In genomic region chr9:124019887-124020286, GRCm38 (mm10) we compare ENCODE assay signal across 40 mouse cellular contexts. TPM values are rescaled to one million over a fixed set of nuclear protein-coding genes. Genes with fewer than 3 reads are reported as not detected.
DNase-seq lines count a peak whose midpoint lies in the region; ATAC-seq and TF ChIP-seq lines count a peak whose summit lies in the region.
"Had no signal": no experiment of that assay in that cellular context is flagged by ENCODE, and none has a peak within 500 bp of the region (broad histone marks: within the 10 kb centered on the region; RNA-seq: fewer than 3 reads in every experiment).

No protein-coding gene starts in this region.

- no peak for TF ChIP-seq CTCF in stomach, postnatal 0 days (IDR thresholded peaks at IDR 0.05; ENCODE audit: low read depth)
- no peak for TF ChIP-seq CTCF in layer of hippocampus, adult 2 months (conservative IDR thresholded peaks at IDR 0.05)

- no peak overlapping the region for H3K9ac ChIP-seq in stomach, postnatal 0 days (ENCODE audit: low read length)
- H3K9ac ChIP-seq: embryonic facial prominence, embryonic 13.5 days; forebrain, embryonic 15.5 days; heart, embryonic 12.5 days; hindbrain, embryonic 12.5 days; limb, embryonic 13.5 days; liver, embryonic 13.5 days; neural tube, embryonic 12.5 days had no signal

- H3K4me2 ChIP-seq in stomach, postnatal 0 days (replicated peaks; ENCODE audit: low read depth) = no peak overlapping the region
- H3K4me2 ChIP-seq: embryonic facial prominence, embryonic 13.5 days; forebrain, embryonic 15.5 days; heart, embryonic 12.5 days; hindbrain, embryonic 12.5 days; limb, embryonic 13.5 days; liver, embryonic 13.5 days; neural tube, embryonic 12.5 days had no signal

- no peaks in the 10 kb centered on the region for H3K9me3 ChIP-seq in heart, embryonic 10.5 days
- H3K9me3 ChIP-seq in stomach, postnatal 0 days (ENCODE audit: control insufficient read depth, low read length) = no peaks in the 10 kb centered on the region
- H3K9me3 ChIP-seq: embryonic facial prominence, embryonic 13.5 days; forebrain, embryonic 10.5 days; forebrain, embryonic 15.5 days; heart, embryonic 12.5 days; hindbrain, embryonic 12.5 days; limb, embryonic 13.5 days; liver, embryonic 13.5 days; midbrain, embryonic 10.5 days; neural tube, embryonic 12.5 days had no signal

- no peaks in the 10 kb centered on the region for H3K4me1 ChIP-seq in heart, embryonic 10.5 days
- H3K4me1 ChIP-seq in stomach, postnatal 0 days (replicated peaks; ENCODE audit: control insufficient read depth, insufficient read depth) = no peaks in the 10 kb centered on the region
- H3K4me1 ChIP-seq: embryonic facial prominence, embryonic 13.5 days; forebrain, embryonic 10.5 days; forebrain, embryonic 15.5 days; heart, embryonic 12.5 days; hindbrain, embryonic 12.5 days; limb, embryonic 13.5 days; midbrain, embryonic 10.5 days; neural tube, embryonic 12.5 days had no signal

- ATAC-seq in stomach, postnatal 0 days (ENCODE audit: low FRiP score, low TSS enrichment) = no peak
- ATAC-seq: forebrain, embryonic 15.5 days; intestine, postnatal 0 days; midbrain, embryonic 16.5 days; Patski had no signal

- no peaks in the 10 kb centered on the region for H3K36me3 ChIP-seq in heart, embryonic 10.5 days
- H3K36me3 ChIP-seq in macrophage (ENCODE audit: inconsistent target) = no peaks in the 10 kb centered on the region
- no peaks in the 10 kb centered on the region for H3K36me3 ChIP-seq in stomach, postnatal 0 days (ENCODE audit: control insufficient read depth, insufficient read depth, low read length)
- H3K36me3 ChIP-seq: embryonic facial prominence, embryonic 13.5 days; forebrain, embryonic 10.5 days; forebrain, embryonic 15.5 days; heart, embryonic 12.5 days; hindbrain, embryonic 12.5 days; limb, embryonic 13.5 days; liver, embryonic 13.5 days; midbrain, embryonic 10.5 days; neural tube, embryonic 12.5 days had no signal

- WGBS in heart, embryonic 10.5 days = 69% methylated on average over 3 of the region's 3 CpGs
- WGBS in macrophage (ENCODE audit: missing documents) = 14% methylated on average over 3 of the region's 3 CpGs
- 82% methylated on average over 3 of the region's 3 CpGs for WGBS in stomach, postnatal 0 days

- H3K79me2 ChIP-seq in macrophage (ENCODE audit: inconsistent target) = no peaks in the 10 kb centered on the region

- no peak overlapping the region for H3K27ac ChIP-seq in heart, embryonic 10.5 days
- H3K27ac ChIP-seq in macrophage = peak overlapping the region; percentile 97
- no peak overlapping the region for H3K27ac ChIP-seq in stomach, postnatal 0 days (replicated peaks)
- no peak overlapping the region for H3K27ac ChIP-seq in layer of hippocampus, adult 2 months
- H3K27ac ChIP-seq: embryonic facial prominence, embryonic 13.5 days; forebrain, embryonic 10.5 days; forebrain, embryonic 15.5 days; gastrocnemius, adult 2 months; hindbrain, embryonic 12.5 days; left cerebral cortex, adult 2 months; limb, embryonic 13.5 days; liver, embryonic 13.5 days; midbrain, embryonic 10.5 days; neural tube, embryonic 12.5 days had no signal

- DNase-seq in heart, adult 9 months (ENCODE audit: low spot score in 2 of 2) = peak; percentile 29 to 33
- no peak for DNase-seq in heart, embryonic 10.5 days (ENCODE audit: low spot score)
- peak; percentile 46 for DNase-seq in 416B (ENCODE audit: low read depth)
- DNase-seq in MEL-GATA-1-ER (ENCODE audit: extremely low read depth, low read depth) = peak; percentile 97
- no peak for DNase-seq in adrenal gland, postnatal 14 days
- no peak for DNase-seq in stomach, postnatal 0 days (ENCODE audit: low spot score)
- DNase-seq in layer of hippocampus, adult 2 months (ENCODE audit: low spot score in 2 of 2) = no peak
- DNase-seq: adrenal gland, postnatal 10 days; B cell, adult 2 months; cerebellum, adult 11-12 months; cerebellum, adult 9-11 months; gastrocnemius, adult 2 months; gastrocnemius, postnatal 36 days; kidney, postnatal 25 days; liver, embryonic 13.5 days; lung, adult 18-20 months; lung, postnatal 10 days; right cerebral cortex, postnatal 4 days had no signal

- H3K4me3 ChIP-seq in heart, embryonic 10.5 days = no peak overlapping the region
- no peak overlapping the region for H3K4me3 ChIP-seq in macrophage (ENCODE audit: inconsistent target)
- H3K4me3 ChIP-seq in stomach, postnatal 0 days (ENCODE audit: low read depth, low read length) = no peak overlapping the region
- H3K4me3 ChIP-seq in layer of hippocampus, adult 2 months = no peak overlapping the region
- H3K4me3 ChIP-seq: embryonic facial prominence, embryonic 13.5 days; forebrain, embryonic 10.5 days; forebrain, embryonic 15.5 days; gastrocnemius, adult 2 months; heart, embryonic 12.5 days; hindbrain, embryonic 12.5 days; left cerebral cortex, adult 2 months; limb, embryonic 13.5 days; liver, embryonic 13.5 days; midbrain, embryonic 10.5 days; myocyte; neural tube, embryonic 12.5 days had no signal

- no peak for TF ChIP-seq EP300 in stomach, postnatal 0 days (optimal IDR thresholded peaks at IDR 0.05)

- H3K27me3 ChIP-seq in heart, embryonic 10.5 days (ENCODE audit: insufficient read depth, poor library complexity, severe bottlenecking) = no peaks in the 10 kb centered on the region
- no peaks in the 10 kb centered on the region for H3K27me3 ChIP-seq in stomach, postnatal 0 days (ENCODE audit: control insufficient read depth, insufficient read depth, low read length)
- H3K27me3 ChIP-seq: CH12.LX; embryonic facial prominence, embryonic 13.5 days; forebrain, embryonic 15.5 days; heart, embryonic 12.5 days; hindbrain, embryonic 12.5 days; limb, embryonic 13.5 days; liver, embryonic 13.5 days; neural tube, embryonic 12.5 days had no signal

RNA-seq across cellular contexts. Expression of gene Ccr3, which starts 1.9 kb away (rescaled TPM):
- polyA plus RNA-seq in heart, embryonic 10.5 days (2016; fragmentation: Nextera tagmentation; extraction: Ambion mirVana) = 0.06 TPM in 1 of 2 replicates, not detected in the other
- 10 to 100 TPM in 2 of 26 experiments, 1 to 10 TPM in 18, under 1 TPM in 6; 0.50 to 23.6 (median 2.3) TPM for total RNA-seq in macrophage (2018; cell fraction: chromatin; rRNA removed)
- 10 to 100 TPM in 4 of 26 experiments, 1 to 10 TPM in 20, under 1 TPM in 2; 0.97 to 19.4 (median 2.7) TPM for total RNA-seq in macrophage (2018; cell fraction: cytosol; rRNA removed)
- total RNA-seq in macrophage (2018; cell fraction: nucleus; rRNA removed) = 10 to 100 TPM in 6 of 26 experiments, 1 to 10 TPM in 19, under 1 TPM in 1; 0.72 to 17.5 (median 4.5) TPM
- polyA plus RNA-seq in macrophage (2018) = 4.1 to 30.2 TPM (median 6.8 TPM) in 3 replicates
- 0.33 TPM in 1 of 2 replicates, not detected in the other for total RNA-seq in adrenal gland, postnatal 14 days (2021)
- polyA plus RNA-seq in stomach, postnatal 0 days (2015; fragmentation: Nextera tagmentation; extraction: Ambion mirVana) = 0.02 and 0.04 TPM in 2 replicates
- not detected for total RNA-seq in layer of hippocampus, adult 2 months (2021)
- total RNA-seq: ES-E14; gastrocnemius, adult 2 months; gastrocnemius, postnatal 36 days; layer of hippocampus, adult 18-20 months; layer of hippocampus, postnatal 14 days; left cerebral cortex, adult 2 months; left cerebral cortex, postnatal 36 days had no signal
- polyA plus RNA-seq: forebrain, embryonic 10.5 days; forebrain, embryonic 15.5 days; heart, postnatal 0 days; hindbrain, embryonic 12.5 days; kidney, embryonic 14.5 days; midbrain, embryonic 10.5 days; midbrain, embryonic 16.5 days; myocyte; neural tube, embryonic 12.5 days; Patski had no signal

RNA-seq across cellular contexts. Expression of gene Ccr1l1, which starts 41.7 kb away (rescaled TPM):
- polyA plus RNA-seq in heart, embryonic 10.5 days (2016; fragmentation: Nextera tagmentation; extraction: Ambion mirVana) = 0.12 TPM in 1 of 2 replicates, not detected in the other
- 1 to 10 TPM in 20 of 26 experiments, under 1 TPM in 2, not detected in 4; 0.77 to 3.9 (median 1.5) TPM for total RNA-seq in macrophage (2018; cell fraction: chromatin; rRNA removed)
- 1 to 10 TPM in 4 of 26 experiments, under 1 TPM in 22; 0.24 to 1.5 (median 0.67) TPM for total RNA-seq in macrophage (2018; cell fraction: cytosol; rRNA removed)
- 1 to 10 TPM in 23 of 26 experiments, under 1 TPM in 3; 0.79 to 4.5 (median 2.0) TPM for total RNA-seq in macrophage (2018; cell fraction: nucleus; rRNA removed)
- polyA plus RNA-seq in macrophage (2018) = 0.27 to 1.4 TPM (median 1.0 TPM) in 3 replicates
- total RNA-seq in adrenal gland, postnatal 14 days (2021) = not detected in 2 replicates
- not detected in 2 replicates for polyA plus RNA-seq in stomach, postnatal 0 days (2015; fragmentation: Nextera tagmentation; extraction: Ambion mirVana)
- total RNA-seq in layer of hippocampus, adult 2 months (2021) = not detected
- total RNA-seq: adrenal gland, postnatal 10 days; ES-E14; gastrocnemius, adult 2 months; gastrocnemius, postnatal 36 days; layer of hippocampus, adult 18-20 months; layer of hippocampus, postnatal 14 days; left cerebral cortex, adult 2 months; left cerebral cortex, postnatal 36 days had no signal
- polyA plus RNA-seq: embryonic facial prominence, embryonic 13.5 days; forebrain, embryonic 10.5 days; forebrain, embryonic 15.5 days; heart, embryonic 12.5 days; heart, postnatal 0 days; hindbrain, embryonic 12.5 days; intestine, postnatal 0 days; kidney, embryonic 14.5 days; limb, embryonic 13.5 days; liver, embryonic 13.5 days; midbrain, embryonic 10.5 days; midbrain, embryonic 16.5 days; myocyte; neural tube, embryonic 12.5 days; Patski; stomach, embryonic 14.5 days had no signal

RNA-seq across cellular contexts. Expression of gene Ccr1, which starts 51.4 kb away (rescaled TPM):
- 0.07 and 0.35 TPM in 2 replicates for polyA plus RNA-seq in heart, embryonic 10.5 days (2016; fragmentation: Nextera tagmentation; extraction: Ambion mirVana)
- 100 to 1,000 TPM in 1 of 26 experiments, 10 to 100 TPM in 15, 1 to 10 TPM in 10; 3.2 to 114 (median 15.1) TPM for total RNA-seq in macrophage (2018; cell fraction: chromatin; rRNA removed)
- 100 to 1,000 TPM in 2 of 26 experiments, 10 to 100 TPM in 24; 12.2 to 163 (median 31.0) TPM for total RNA-seq in macrophage (2018; cell fraction: cytosol; rRNA removed)
- total RNA-seq in macrophage (2018; cell fraction: nucleus; rRNA removed) = 100 to 1,000 TPM in 5 of 26 experiments, 10 to 100 TPM in 21; 15.0 to 152 (median 47.8) TPM
- 22.8 to 148 TPM (median 64.7 TPM) in 3 replicates for polyA plus RNA-seq in macrophage (2018)
- 0.86 and 0.89 TPM in 2 replicates for total RNA-seq in adrenal gland, postnatal 14 days (2021)
- 3.9 TPM in 2 replicates for polyA plus RNA-seq in stomach, postnatal 0 days (2015; fragmentation: Nextera tagmentation; extraction: Ambion mirVana)
- total RNA-seq in layer of hippocampus, adult 2 months (2021) = under 1 TPM in 1 of 2 experiments, not detected in 1; 0.46 TPM
- total RNA-seq: ES-E14 had no signal
- polyA plus RNA-seq: myocyte, Patski had no signal

Comparison
In these comparisons a context has a peak if more than half of its experiments do, and no peak if none do; other contexts are left out.
1. DNase-seq: peak in heart, adult 9 months (2 of 2), 416B (single experiment) and MEL-GATA-1-ER (single experiment); none in heart, embryonic 10.5 days (single experiment), adrenal gland, postnatal 14 days (single experiment), stomach, postnatal 0 days (single experiment) and layer of hippocampus, adult 2 months (0 of 2).